Mouse (Mus musculus): ENCODE results near the gene Lrch3.

DNA sequence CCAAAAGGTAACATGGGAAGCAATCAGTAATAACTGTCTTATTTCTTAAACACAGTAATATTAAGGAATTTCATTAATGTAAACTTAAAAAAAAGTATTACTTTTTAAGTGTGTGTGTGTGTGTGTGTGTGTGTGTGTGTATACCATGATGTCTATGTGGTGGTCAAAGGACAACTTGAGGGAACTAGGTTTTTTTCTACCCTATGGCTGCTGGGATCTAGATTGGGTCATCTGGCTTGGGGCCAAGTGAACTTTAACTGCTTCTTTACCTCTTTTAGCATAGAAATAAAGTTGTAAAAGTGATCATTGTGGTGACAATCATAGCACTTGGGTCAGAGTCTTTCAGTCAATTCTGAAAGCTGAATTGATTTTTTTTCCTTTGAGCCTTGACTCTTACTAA lies 17.8 kb upstream of the Lrch3 start:
- TF ChIP-seq EP300 (IDR thresholded peaks at IDR 0.05; ENCODE audit: low read depth) (no peak), CTCF (IDR thresholded peaks at IDR 0.05; ENCODE audit: low read depth) (no peak)

All from heart, postnatal 0 days (tissue).